Mouse (Mus musculus): ENCODE measurements at regions not wholly inside any gene's neighbourhood (a gene's known extent, or its start where the extent isn't known, plus 50 kb on each side); places are given as distances from the start of the nearest gene placed in this dataset.

DNA sequence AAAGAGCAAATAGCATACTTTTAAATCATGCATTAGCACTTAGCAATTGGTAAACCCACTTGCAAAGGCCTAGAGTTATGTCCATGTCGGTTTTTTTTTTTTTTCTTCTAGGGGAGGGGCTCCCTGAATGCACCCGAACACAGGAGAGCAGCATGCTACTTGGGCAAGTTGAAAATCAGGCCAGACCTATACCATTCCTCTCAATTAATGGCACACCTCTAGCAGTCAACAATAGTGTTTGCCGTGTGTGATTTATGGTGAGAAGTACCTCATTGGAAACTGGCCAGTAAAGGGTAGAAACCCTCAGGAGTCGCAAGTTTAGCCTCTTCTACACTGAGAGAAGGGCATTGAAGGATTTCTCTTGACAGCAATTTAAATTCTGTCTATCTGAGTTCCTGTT is 1421.0 kb upstream of the Tenm3 start:
- ATAC-seq (ENCODE audit: low FRiP score) (no peak), DNase-seq (ENCODE audit: low spot score) (no peak)
- H3K4me1 ChIP-seq (ENCODE audit: insufficient read depth, low read length), result no peaks in the 10 kb centered on the region
- H3K9me3 ChIP-seq (ENCODE audit: low read length), result no peaks in the 10 kb centered on the region
- no peak overlapping the region for H3K27ac ChIP-seq (ENCODE audit: low read depth, low read length)
- H3K27me3 ChIP-seq (ENCODE audit: insufficient read depth, low read length), result no peaks in the 10 kb centered on the region
- 65% methylated on average over 4 of the region's 4 CpGs for WGBS
- no peak overlapping the region for H3K4me3 ChIP-seq (ENCODE audit: low read depth, low read length)
- H3K9ac ChIP-seq (replicated peaks; ENCODE audit: low read length, poor library complexity, severe bottlenecking), result no peak overlapping the region
- no peak for TF ChIP-seq CTCF (IDR thresholded peaks at IDR 0.05)
- H3K4me2 ChIP-seq (ENCODE audit: low read depth, low read length, poor library complexity, severe bottlenecking), result no peak overlapping the region
- H3K36me3 ChIP-seq (ENCODE audit: insufficient read depth, low read length), result no peaks in the 10 kb centered on the region

Measured in midbrain, postnatal 0 days (tissue).